Mouse (Mus musculus) neural tube, embryonic 14.5 days (tissue): ENCODE measurements around the gene Ebf1. TPM values are rescaled to one million over a fixed set of nuclear protein-coding genes. Genes with fewer than 3 reads are reported as not detected.

Experiments used
- ATAC-seq: fragments of 200-750 bp; cut with Nextera tagmentation; 2 replicates; pipeline ENCODE4 v1.8.0; 2017; ENCODE audit warnings: low read depth, mild to moderate bottlenecking, moderate TSS enrichment, moderate library complexity
- H3K27ac ChIP-seq: fragments of 300-500 bp; sonication (generic); 2 replicates; pipeline ENCODE4 v1.5.1; 2014; ENCODE audit warnings: low read depth, mild to moderate bottlenecking, control low read depth, low read length, moderate library complexity, mixed read lengths
- H3K27me3 ChIP-seq: fragments of 300-500 bp; sonication (generic); 2 replicates; pipeline ENCODE4 v1.6.1; 2014; ENCODE audit warnings: low read length; ENCODE audit not compliant: control insufficient read depth, insufficient read depth
- H3K36me3 ChIP-seq: fragments of 300-500 bp; sonication (generic); 2 replicates; pipeline ENCODE4 v1.6.1; 2014; ENCODE audit warnings: low read length, mixed read lengths; ENCODE audit not compliant: control insufficient read depth, insufficient read depth
- H3K4me1 ChIP-seq: fragments of 300-500 bp; sonication (generic); 2 replicates; pipeline ENCODE4 v1.6.1; 2014; ENCODE audit warnings: low read length; ENCODE audit not compliant: control insufficient read depth, insufficient read depth
- H3K4me2 ChIP-seq: fragments of 300-500 bp; sonication (generic); 2 replicates; pipeline ENCODE4 v1.6.1; 2014; ENCODE audit warnings: mild to moderate bottlenecking, low read depth, low read length, control low read depth
- H3K4me3 ChIP-seq: fragments of 300-500 bp; sonication (generic); 2 replicates; pipeline ENCODE4 v1.5.1; 2014; ENCODE audit warnings: low read depth, low read length, control low read depth, mixed read lengths
- H3K9ac ChIP-seq: fragments of 300-500 bp; sonication (generic); replicated peaks from 2 replicates; pipeline ENCODE4 v1.6.1; 2014; ENCODE audit warnings: low read depth, mild to moderate bottlenecking, control low read depth, low read length, mixed read lengths
- H3K9me3 ChIP-seq: fragments of 300-500 bp; sonication (generic); 2 replicates; pipeline ENCODE4 v1.6.1; 2016; ENCODE audit warnings: low read length; ENCODE audit not compliant: control insufficient read depth
- WGBS: fragments of 180-500 bp; shearing (Covaris S2); extraction: QIAGEN DNeasy Blood & Tissue Kit; methylation state at CpG from one replicate; pipeline ENCODE4 v1.1.7; 2014; 5-methylcytosine and 5-hydroxymethylcytosine counted together
- polyA plus RNA-seq: library from polyadenylated mRNA; unstranded; fragments of >200 nt; fragmentation: Nextera tagmentation; extraction: Ambion mirVana; gene quantifications from 2 replicates; pipeline ENCODE4 v1.2.1, GENCODE M21; 2014

Ebf1 gene
- polyA plus RNA-seq, 1 experiment from 2014 or later, result 226 TPM

DNA sequence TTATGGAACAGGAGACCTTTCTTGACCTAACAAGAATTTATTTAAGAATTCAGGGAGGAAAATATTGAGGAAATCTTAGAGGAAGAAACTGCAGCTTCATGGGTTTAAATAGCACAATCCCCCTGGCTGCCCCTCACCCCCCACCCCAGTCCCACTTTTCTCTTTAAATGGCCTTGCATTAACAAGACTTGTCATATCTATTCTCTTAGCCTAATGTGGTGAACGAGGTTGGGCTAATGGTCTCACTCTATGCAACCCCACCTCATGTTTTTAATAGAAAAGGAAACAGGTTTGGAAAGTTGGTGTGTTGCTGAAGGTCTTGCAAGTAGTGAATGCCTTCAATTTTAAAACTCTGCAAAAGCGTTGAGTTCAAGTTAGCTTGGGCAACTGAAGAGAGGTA lies 110.7 kb downstream of the Ebf1 start:
- Histone ChIP-seq H3K4me2 (no peak overlapping the region), H3K4me1 (no peaks in the 10 kb centered on the region), H3K4me3 (no peak overlapping the region), H3K9me3 (no peaks in the 10 kb centered on the region), H3K27me3 (no peaks in the 10 kb centered on the region), H3K9ac (no peak overlapping the region), H3K36me3 (no peaks in the 10 kb centered on the region), H3K27ac (no peak overlapping the region)
- no peak for ATAC-seq
- WGBS, result 72% methylated on average over 2 of the region's 2 CpGs

DNA sequence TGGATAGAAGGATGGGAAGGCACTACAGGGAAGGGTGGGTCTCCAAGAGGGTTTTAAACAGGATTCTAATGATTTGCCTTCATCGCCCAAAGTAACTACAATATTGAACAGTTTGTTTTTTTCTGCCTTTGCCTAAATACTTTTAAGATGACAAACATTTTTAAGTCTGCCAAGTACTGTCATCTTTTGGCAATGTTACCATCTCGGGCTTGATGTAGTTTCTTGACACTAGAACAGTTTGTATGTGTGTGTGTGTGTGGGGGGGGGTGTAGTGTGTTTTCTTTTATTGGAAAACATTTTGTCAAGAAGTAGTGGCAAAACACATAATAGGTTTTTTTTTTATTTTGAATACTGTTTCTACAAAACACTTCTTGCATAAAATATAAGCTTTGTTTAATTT lies 111.2 kb downstream of the Ebf1 start:
- 84% methylated on average over 2 of the region's 2 CpGs for WGBS

DNA sequence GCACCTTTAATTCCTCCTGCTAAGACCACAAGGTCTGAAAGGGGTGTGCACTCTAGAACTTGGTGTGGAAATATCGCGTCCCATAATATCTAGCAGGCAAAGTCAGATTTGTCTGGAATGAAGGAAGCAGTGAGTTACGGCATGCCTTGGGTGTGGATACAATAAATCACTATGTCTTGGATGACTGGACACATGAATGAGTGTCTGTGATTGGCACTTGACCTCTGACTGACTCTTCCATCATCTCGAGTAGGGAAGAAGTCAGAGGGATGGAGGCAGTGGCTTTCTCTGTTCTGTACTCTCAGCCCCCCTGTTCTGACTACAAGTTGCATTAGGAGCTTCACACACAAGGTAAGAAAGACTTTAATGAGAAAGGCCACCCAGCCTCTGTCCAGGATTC lies 112.8 kb downstream of the Ebf1 start:
- H3K36me3 ChIP-seq, result no peaks in the 10 kb centered on the region
- H3K27me3 ChIP-seq, result no peaks in the 10 kb centered on the region
- WGBS, result 54% methylated on average over 4 of the region's 4 CpGs
- H3K9me3 ChIP-seq, result no peaks in the 10 kb centered on the region
- no peak overlapping the region for H3K4me2 ChIP-seq
- H3K4me1 ChIP-seq, result no peaks in the 10 kb centered on the region
- no peak for ATAC-seq
- H3K4me3 ChIP-seq, result no peak overlapping the region
- no peak overlapping the region for H3K9ac ChIP-seq
- no peak overlapping the region for H3K27ac ChIP-seq

More for the DNA sequence above, 111.2 kb downstream of the Ebf1 start:
- H3K27me3 ChIP-seq, result no peaks in the 10 kb centered on the region
- H3K4me3 ChIP-seq, result no peak overlapping the region
- no peak for ATAC-seq
- H3K9me3 ChIP-seq, result no peaks in the 10 kb centered on the region
- H3K9ac ChIP-seq, result no peak overlapping the region
- no peak overlapping the region for H3K27ac ChIP-seq
- no peaks in the 10 kb centered on the region for H3K4me1 ChIP-seq
- H3K36me3 ChIP-seq, result no peaks in the 10 kb centered on the region
- H3K4me2 ChIP-seq, result no peak overlapping the region

DNA sequence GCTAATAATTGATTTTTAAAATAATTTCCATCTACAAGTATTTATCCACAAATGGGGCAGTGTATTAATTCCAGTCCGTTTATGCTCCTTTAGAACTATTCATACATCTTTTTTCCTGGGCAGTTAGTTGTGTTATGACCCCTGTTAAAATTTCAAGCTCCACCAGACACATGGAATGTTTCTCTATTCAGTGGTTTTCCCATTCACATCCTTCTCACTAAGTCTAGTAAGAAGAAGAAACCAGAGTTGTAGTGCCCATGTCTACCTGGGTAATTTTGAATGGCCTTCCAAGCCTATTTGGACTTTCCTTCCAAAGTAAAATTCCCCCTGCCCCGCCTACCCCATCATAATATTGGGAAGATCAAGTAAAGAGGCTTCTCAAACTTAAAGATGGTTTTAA lies 114.6 kb downstream of the Ebf1 start:
- H3K27me3 ChIP-seq, result no peaks in the 10 kb centered on the region
- ATAC-seq, result no peak
- no peaks in the 10 kb centered on the region for H3K36me3 ChIP-seq
- H3K9ac ChIP-seq, result no peak overlapping the region
- H3K9me3 ChIP-seq, result no peaks in the 10 kb centered on the region
- H3K4me2 ChIP-seq, result no peak overlapping the region
- no peak overlapping the region for H3K27ac ChIP-seq
- 77% methylated on average over 2 of the region's 2 CpGs for WGBS
- H3K4me3 ChIP-seq, result no peak overlapping the region
- H3K4me1 ChIP-seq, result no peaks in the 10 kb centered on the region

- H3K27ac ChIP-seq, result no peak overlapping the region
- H3K9ac ChIP-seq, result no peak overlapping the region
- no peaks in the 10 kb centered on the region for H3K36me3 ChIP-seq
- H3K9me3 ChIP-seq, result no peaks in the 10 kb centered on the region
- H3K4me3 ChIP-seq, result no peak overlapping the region
- H3K4me1 ChIP-seq, result no peaks in the 10 kb centered on the region
- 39% methylated on average over 2 of the region's 2 CpGs for WGBS
- no peaks in the 10 kb centered on the region for H3K27me3 ChIP-seq
- no peak overlapping the region for H3K4me2 ChIP-seq
- ATAC-seq, result no peak
Measured at GRCm38 (mm10) chr11:44733276-44733675, 116.2 kb downstream of the Ebf1 start.

DNA sequence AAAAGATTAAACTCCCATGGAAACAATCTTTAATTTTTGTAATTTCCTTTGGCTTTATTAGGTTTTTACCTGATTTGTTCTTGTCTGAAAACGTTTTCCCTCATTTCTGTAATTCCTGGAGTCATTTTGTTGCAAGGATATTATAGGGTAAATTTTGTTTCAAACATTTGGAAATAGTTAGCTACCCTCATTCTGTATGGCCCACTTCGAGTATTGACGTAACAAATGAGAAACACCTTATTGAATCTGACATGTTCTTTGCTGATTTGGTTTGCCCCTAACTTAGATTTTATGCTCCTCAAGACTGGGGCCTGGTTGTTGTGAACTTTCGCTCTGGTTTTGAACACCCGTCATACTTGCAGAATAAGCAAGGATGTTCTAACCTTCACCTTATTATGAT lies 120.9 kb downstream of the Ebf1 start:
- Histone ChIP-seq H3K4me2 (no peak overlapping the region), H3K9ac (no peak overlapping the region), H3K36me3 (no peaks in the 10 kb centered on the region), H3K4me3 (no peak overlapping the region), H3K27me3 (no peaks in the 10 kb centered on the region), H3K4me1 (peaks cover 20% of the 10 kb centered on the region), H3K9me3 (no peaks in the 10 kb centered on the region), H3K27ac (no peak overlapping the region)
- WGBS, result 84% methylated on average over 5 of the region's 5 CpGs
- no peak for ATAC-seq

DNA sequence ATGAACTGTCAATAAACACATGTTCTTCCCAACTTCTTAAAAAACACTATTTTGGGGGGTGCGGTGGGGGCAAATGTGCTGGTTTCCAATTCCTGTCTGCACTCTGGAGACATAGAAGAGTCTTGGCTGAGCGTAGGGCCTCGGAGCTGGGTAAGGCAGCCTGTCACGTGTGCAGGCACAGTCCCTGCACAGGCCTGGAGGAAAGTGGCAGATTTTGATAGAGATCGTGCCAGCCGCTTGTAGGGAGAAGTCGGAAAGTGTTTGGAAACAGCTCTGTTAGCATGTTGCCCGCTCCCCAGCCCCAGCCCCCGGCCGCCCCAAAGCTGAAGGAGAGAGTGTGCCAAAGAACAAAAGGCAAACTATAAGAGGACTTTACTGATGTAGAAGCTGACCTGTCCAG lies 121.7 kb downstream of the Ebf1 start:
- Histone ChIP-seq H3K9me3 (no peaks in the 10 kb centered on the region), H3K27me3 (no peaks in the 10 kb centered on the region), H3K27ac (peak overlapping the region; percentile 55), H3K36me3 (no peaks in the 10 kb centered on the region), H3K4me1 (peaks cover 20% of the 10 kb centered on the region), H3K4me2 (no peak overlapping the region), H3K4me3 (no peak overlapping the region), H3K9ac (no peak overlapping the region)
- 29% methylated on average over 10 of the region's 10 CpGs for WGBS
- ATAC-seq, result peak; percentile 71; the same call in 1 of the 2 replicates

DNA sequence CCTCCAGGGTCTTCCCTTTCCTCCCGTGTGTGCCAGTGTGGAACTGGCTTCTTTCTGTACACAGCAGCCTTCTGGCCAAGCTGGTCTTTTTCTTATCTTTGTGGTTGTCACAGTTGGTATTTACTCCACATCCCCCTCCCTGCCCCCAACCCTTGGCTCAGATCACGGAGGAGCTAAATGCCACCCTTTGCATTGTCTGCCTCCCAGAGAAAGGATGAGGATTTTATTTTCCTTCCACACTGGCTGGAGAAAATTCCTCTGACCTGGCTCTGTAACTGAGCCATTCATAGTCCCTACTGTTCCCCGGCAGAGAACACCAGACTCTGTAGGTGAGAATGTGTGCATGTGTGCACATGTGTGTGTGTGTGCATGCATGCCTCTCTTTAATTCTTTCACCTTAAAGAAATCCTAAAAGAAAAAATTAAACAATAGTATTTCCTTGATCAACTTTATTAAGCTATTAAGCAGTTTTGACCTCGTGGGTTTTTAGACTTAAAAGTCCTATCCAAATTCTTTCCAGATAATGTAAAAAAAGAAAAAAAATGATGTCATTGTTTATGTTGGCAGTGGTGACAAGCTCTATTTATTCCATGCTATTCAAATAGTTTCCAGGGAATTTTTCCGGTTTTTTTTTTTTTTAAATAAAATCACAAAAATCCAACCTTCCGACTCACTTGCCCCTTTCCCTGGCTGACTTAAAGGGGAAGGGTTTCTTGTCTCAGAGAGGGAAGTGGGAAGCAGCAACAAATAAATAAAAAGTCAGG lies 123.3 kb downstream of the Ebf1 start:
- H3K9ac ChIP-seq, result peak overlapping the region; percentile 11; the same call in 1 of the 2 replicates
- H3K4me2 ChIP-seq, result peak overlapping the region; percentile 31; the same call in 1 of the 2 replicates
- no peaks in the 10 kb centered on the region for H3K27me3 ChIP-seq
- H3K4me3 ChIP-seq, result no peak overlapping the region
- H3K36me3 ChIP-seq, result no peaks in the 10 kb centered on the region
- H3K27ac ChIP-seq, result peak overlapping the region; percentile 70
- no peaks in the 10 kb centered on the region for H3K9me3 ChIP-seq
- 16% methylated on average over 6 of the region's 6 CpGs for WGBS
- ATAC-seq, result peak; percentile 54; the same call in 1 of the 2 replicates
- H3K4me1 ChIP-seq, result peaks cover 20% of the 10 kb centered on the region

GRCm38 (mm10) chr11:44741042-44741491 lies 124.0 kb downstream of the Ebf1 start:
- Histone ChIP-seq H3K4me3 (no peak overlapping the region), H3K27ac (peak overlapping the region; percentile 48; the same call in 1 of the 2 replicates), H3K9me3 (no peaks in the 10 kb centered on the region), H3K4me2 (peak overlapping the region; percentile 31; the same call in 1 of the 2 replicates), H3K9ac (0 out of 2 replicates have a peak overlapping the region, but pooled peaks have one; percentile 11), H3K36me3 (no peaks in the 10 kb centered on the region), H3K27me3 (no peaks in the 10 kb centered on the region), H3K4me1 (peaks cover 20% of the 10 kb centered on the region)
- ATAC-seq, result 0 out of 2 replicates have a peak, but pooled peaks have one; percentile 18
- 22% methylated on average over 20 of the region's 20 CpGs for WGBS
